Mouse (Mus musculus) embryonic facial prominence, embryonic 10.5 days (tissue): ENCODE data around the gene 4930407I10Rik. TPM values are rescaled to one million over a fixed set of nuclear protein-coding genes. Genes with fewer than 3 reads are reported as not detected.
A peak's percentile ranks its signal among the peaks of the same experiment; 100 is the strongest.

Experiments
- DNase-seq: peaks from one replicate; pipeline ENCODE4 v3.0.0-alpha.2; 2017; ENCODE audit warnings: low spot score
- H3K27ac ChIP-seq: fragments of 300-500 bp; sonication (generic); replicated peaks from 2 replicates; pipeline ENCODE4 v1.5.1; 2016; ENCODE audit warnings: mild to moderate bottlenecking
- H3K27me3 ChIP-seq: fragments of 300-500 bp; sonication (generic); replicated peaks from 2 replicates; pipeline ENCODE4 v1.6.1; 2016; ENCODE audit warnings: low read depth, mild to moderate bottlenecking; ENCODE audit not compliant: poor library complexity, severe bottlenecking
- H3K36me3 ChIP-seq: fragments of 300-500 bp; sonication (generic); replicated peaks from 2 replicates; pipeline ENCODE4 v1.6.1; 2016; ENCODE audit warnings: mild to moderate bottlenecking, moderate library complexity
- H3K4me1 ChIP-seq: fragments of 300-500 bp; sonication (generic); 2 replicates; pipeline ENCODE4 v1.6.1; 2016
- H3K4me3 ChIP-seq: fragments of 300-500 bp; sonication (generic); 2 replicates; pipeline ENCODE4 v1.5.1; 2016; ENCODE audit warnings: mild to moderate bottlenecking, moderate library complexity
- H3K9me3 ChIP-seq: fragments of 300-500 bp; sonication (generic); 2 replicates; pipeline ENCODE4 v1.6.1; 2016; ENCODE audit warnings: mild to moderate bottlenecking
- WGBS: fragments of 180-500 bp; shearing (Covaris S2); methylation state at CpG from one replicate; pipeline ENCODE4 v1.1.7; 2016; 5-methylcytosine and 5-hydroxymethylcytosine counted together
- polyA plus RNA-seq: library from polyadenylated mRNA; unstranded; fragments of >200 nt; fragmentation: Nextera tagmentation; extraction: Ambion mirVana; gene quantifications from 2 replicates; pipeline ENCODE4 v1.2.1, GENCODE M21; 2016

4930407I10Rik gene
- polyA plus RNA-seq, result not detected in 2 replicates

DNA sequence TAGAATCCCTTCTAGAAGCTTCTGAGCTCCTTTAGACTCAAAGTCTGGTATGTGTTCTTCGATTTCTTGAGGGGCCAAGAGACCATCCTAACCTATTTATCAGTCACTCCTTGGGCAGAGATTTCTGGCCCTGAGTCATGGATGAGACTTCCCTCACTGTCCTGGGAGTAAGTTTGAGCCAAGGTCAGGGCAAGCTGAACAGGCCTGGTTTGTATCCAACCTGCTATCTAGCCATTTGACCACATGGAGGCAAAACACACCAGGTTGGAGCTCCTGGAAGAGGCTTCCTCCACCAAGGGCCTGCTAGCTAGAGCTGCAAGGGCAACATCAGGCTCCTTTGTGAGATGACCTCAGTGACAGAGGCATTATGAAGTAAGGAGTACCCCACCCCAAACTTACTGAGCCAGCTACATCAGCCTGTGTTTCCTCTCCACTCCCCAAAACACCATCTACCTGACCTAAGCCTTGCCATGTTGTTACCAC is at the start of gene 4930407I10Rik:
Gene 4930407I10Rik (plus strand): TSS at position 433 of the 483 bp plus-strand sequence.
- no peak for DNase-seq
- no peak within 1 kb of the TSS for H3K27ac ChIP-seq
- H3K9me3 ChIP-seq, result no peaks in the 10 kb centered on the region
- 88% methylated on average over 1 of the region's 1 CpGs for WGBS
- H3K36me3 ChIP-seq, result no peaks in the 10 kb centered on the region
- H3K4me1 ChIP-seq, result peaks cover 5% of the 10 kb centered on the region
- H3K4me3 ChIP-seq, result no peak within 1 kb of the TSS
- H3K27me3 ChIP-seq, result peaks cover 24% of the 10 kb centered on the region

DNA sequence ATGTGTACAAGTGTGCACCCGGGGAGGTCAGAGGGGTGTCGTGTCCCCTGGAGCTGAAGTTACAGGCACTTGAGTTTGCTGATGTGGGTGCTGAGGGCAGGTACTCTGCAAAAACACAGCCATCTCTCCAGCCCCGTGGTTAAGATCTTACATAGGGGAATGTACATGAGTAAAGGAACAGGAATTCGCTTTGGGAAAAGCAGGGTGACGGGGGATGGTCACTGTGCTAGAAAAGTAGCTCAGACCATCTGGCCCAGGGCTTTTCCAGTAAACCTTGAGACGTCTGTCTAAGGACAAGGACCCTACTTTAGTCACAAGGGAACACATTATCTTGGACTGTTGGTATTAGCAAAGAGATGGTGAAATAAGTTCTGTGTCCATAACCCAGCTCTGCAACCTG is 47.0 kb upstream of the 4930407I10Rik start:
- Histone ChIP-seq H3K4me3 (no peak overlapping the region), H3K27me3 (no peaks in the 10 kb centered on the region), H3K9me3 (no peaks in the 10 kb centered on the region), H3K27ac (no peak overlapping the region), H3K36me3 (peaks cover 13% of the 10 kb centered on the region), H3K4me1 (peaks cover 27% of the 10 kb centered on the region)
- DNase-seq, result no peak
- WGBS, result 89% methylated on average over 6 of the region's 6 CpGs

DNA sequence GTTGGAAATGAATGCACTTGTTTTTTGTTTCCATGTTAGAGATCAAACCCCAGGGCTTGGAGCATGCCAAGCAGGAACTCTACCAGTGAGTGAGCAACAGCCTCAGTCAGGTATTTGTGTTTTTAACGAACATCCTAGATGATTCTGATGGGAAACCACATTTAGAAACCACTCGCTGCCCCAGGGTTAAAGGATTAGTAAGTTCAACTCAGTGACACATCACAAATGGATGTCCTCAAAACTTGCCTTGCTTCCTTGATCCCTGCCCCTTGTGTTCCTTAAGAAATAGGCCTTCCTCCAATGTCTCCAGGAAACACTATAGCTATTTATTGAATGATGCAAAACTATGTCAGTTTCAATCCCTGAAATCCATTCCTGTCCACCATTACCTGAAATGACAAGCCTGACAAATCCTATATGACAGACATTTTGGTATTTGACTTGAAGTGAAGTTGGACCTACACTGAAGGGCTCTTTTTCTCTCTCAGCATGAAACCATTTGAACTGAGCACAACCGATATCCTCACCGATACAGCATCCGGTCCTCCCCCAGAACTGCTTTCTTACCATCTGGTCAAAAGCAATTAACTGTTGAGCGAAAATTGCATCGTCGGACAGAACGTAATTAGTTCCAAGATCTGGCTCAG is 44.1 kb upstream of the 4930407I10Rik start:
- WGBS, result 19% methylated on average over 9 of the region's 9 CpGs
- DNase-seq, result no peak
- H3K27me3 ChIP-seq, result no peaks in the 10 kb centered on the region
- peaks cover 17% of the 10 kb centered on the region for H3K36me3 ChIP-seq
- 0 out of 2 replicates have a peak overlapping the region, but pooled peaks have one; percentile 89 for H3K27ac ChIP-seq
- H3K4me3 ChIP-seq, result peak overlapping the region; percentile 98
- no peaks in the 10 kb centered on the region for H3K9me3 ChIP-seq
- H3K4me1 ChIP-seq, result peaks cover 29% of the 10 kb centered on the region

DNA sequence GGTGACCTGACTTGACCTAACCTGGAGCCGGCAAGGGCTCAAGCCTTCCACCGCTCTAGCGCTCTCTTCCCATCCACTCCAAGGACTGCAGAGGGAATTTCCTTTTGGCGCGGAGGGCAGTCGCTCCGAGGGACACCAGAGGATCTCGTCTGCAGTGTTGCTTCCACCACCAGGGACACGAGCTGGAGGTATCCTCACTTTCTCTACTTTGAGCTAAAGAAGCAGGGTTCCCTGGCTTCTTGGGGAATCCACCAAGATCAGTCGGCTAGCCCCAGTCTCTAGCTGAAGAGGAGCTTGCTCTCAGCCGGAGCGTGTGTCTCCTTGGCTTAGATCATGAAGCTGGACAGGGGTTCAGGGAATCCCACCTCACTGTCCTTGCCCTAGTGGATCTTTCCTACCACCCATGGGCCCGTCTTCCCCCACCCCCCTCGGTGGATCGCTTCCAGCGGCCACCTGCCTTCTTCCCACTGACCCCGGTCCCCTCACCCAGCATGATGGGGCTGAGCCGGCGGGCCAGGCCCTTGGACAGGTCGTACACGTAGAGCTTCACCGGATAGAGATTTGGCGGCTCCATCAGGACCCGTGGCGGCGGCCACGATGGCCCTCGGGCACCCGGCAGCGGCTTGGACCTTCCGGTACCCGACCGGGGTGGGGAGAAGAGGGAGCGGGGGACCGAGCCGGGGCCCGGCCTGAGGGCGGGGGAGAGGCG is 43.4 kb upstream of the 4930407I10Rik start:
- H3K4me3 ChIP-seq, result peak overlapping the region; percentile 98
- no peaks in the 10 kb centered on the region for H3K9me3 ChIP-seq
- H3K36me3 ChIP-seq, result peaks cover 23% of the 10 kb centered on the region
- H3K27me3 ChIP-seq, result no peaks in the 10 kb centered on the region
- WGBS, result under 1% methylated on average over 39 of the region's 39 CpGs
- H3K4me1 ChIP-seq, result peaks cover 29% of the 10 kb centered on the region
- DNase-seq, result peak; percentile 49
- peak overlapping the region; percentile 89 for H3K27ac ChIP-seq

DNA sequence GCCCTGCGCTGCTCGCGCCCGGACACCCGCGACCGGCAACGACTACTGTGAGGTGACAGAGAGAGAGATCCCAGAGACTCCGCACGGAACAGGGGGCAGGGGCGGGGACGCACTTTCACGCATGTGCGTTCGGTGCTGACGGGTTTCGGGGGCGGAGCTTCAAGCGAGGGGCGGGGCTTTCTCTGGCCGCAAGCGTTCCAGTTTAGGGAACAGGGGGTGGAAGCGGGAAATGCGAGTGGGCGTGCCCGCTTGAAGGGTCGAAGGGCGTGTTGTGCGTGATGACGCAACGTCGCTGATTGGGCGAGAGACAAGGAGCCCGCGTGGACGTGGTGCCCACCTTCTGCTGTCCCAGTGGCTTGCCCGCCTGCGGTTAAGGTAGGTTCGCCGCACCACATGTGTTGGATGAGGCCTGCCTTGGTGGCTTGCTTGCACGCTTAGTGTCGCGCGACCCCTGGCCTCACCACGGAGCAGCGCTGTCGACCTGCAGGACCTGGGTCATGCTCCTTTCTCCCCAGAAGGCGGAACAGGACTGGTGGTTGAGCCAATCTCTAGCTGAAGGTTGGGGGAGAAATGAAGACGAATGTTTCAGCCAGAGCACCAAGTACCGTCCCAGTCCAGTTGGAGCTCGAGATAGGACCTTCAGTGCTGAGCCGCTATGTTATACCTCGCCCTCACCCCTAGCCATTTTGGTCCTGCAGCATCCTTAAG is 42.7 kb upstream of the 4930407I10Rik start:
- DNase-seq, result peak; percentile 99
- Histone ChIP-seq H3K4me3 (peak overlapping the region; percentile 98), H3K4me1 (peaks cover 23% of the 10 kb centered on the region), H3K36me3 (peaks cover 30% of the 10 kb centered on the region), H3K27ac (peak overlapping the region; percentile 89), H3K27me3 (no peaks in the 10 kb centered on the region), H3K9me3 (no peaks in the 10 kb centered on the region)
- under 1% methylated on average over 53 of the region's 53 CpGs for WGBS

DNA sequence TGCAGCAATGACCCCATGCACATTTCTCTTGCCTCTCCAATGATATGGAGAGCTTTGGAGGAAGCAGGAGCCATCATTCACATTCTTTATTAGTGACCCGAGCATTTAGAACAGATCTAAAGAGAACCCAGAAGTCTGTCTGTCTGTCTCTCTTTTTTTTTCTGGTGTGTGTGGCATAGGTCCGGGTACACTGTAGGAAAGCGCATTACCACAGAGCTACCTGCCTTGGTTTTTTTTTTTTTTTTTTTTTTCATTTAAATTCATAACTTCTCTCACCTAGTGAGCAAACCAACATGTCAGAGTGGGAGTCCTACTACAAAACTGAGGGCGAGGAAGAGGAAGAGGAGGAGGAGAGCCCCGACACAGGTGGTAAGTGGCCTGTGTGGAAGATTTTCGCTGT is 42.1 kb upstream of the 4930407I10Rik start:
- 22% methylated on average over 6 of the region's 6 CpGs for WGBS
- H3K4me3 ChIP-seq, result peak overlapping the region; percentile 98
- no peaks in the 10 kb centered on the region for H3K27me3 ChIP-seq
- DNase-seq, result no peak
- H3K4me1 ChIP-seq, result peaks cover 23% of the 10 kb centered on the region
- peaks cover 35% of the 10 kb centered on the region for H3K36me3 ChIP-seq
- no peaks in the 10 kb centered on the region for H3K9me3 ChIP-seq
- H3K27ac ChIP-seq, result peak overlapping the region; percentile 89

DNA sequence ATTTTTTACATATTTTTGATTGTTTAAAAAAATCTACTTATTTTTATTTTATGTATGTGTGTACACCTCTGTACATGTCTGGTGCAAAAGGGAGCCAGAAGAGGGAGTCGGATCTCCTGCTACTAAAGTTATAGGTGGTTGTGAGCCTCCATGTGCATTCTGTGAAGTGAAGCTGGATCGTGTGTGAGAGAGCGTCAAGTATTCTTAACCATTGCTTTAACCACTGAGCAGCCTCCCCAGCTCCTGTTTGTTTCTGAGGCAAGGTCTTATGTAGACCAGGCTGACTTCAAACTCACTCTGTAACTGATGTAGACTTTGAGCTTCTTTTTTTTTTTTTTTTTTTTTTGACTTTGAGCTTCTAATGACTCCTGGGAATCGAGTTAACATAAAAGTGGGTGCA is 41.5 kb upstream of the 4930407I10Rik start:
- DNase-seq, result no peak
- no peaks in the 10 kb centered on the region for H3K9me3 ChIP-seq
- H3K27me3 ChIP-seq, result no peaks in the 10 kb centered on the region
- H3K4me1 ChIP-seq, result peaks cover 23% of the 10 kb centered on the region
- peaks cover 38% of the 10 kb centered on the region for H3K36me3 ChIP-seq
- H3K27ac ChIP-seq, result no peak overlapping the region
- 82% methylated on average over 4 of the region's 4 CpGs for WGBS
- H3K4me3 ChIP-seq, result peak overlapping the region; percentile 98; the same call in 1 of the 2 replicates

DNA sequence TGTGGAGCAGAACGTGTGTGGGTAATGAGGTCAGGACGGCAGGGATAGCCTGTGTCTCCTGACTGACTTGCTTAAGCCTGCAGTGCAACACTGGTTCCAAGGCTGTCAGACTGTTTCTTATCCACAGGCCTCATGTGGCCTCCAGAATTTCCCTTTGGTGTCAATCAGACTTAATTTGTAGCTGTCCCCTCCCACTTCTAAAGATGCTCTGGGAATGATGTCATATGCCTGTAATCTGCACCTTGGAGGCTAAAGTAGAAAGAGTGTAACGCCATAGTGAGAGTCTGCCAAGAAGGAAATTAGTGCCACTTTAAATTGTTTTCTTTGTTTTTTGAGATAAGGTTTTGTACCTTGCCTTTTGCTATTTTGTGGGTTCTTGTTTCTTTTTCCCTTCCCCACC is 39.7 kb upstream of the 4930407I10Rik start:
- Histone ChIP-seq H3K9me3 (no peaks in the 10 kb centered on the region), H3K27ac (no peak overlapping the region), H3K4me3 (no peak overlapping the region), H3K4me1 (peaks cover 23% of the 10 kb centered on the region), H3K27me3 (no peaks in the 10 kb centered on the region), H3K36me3 (peaks cover 56% of the 10 kb centered on the region)
- no peak for DNase-seq
- 76% methylated on average over 3 of the region's 3 CpGs for WGBS

DNA sequence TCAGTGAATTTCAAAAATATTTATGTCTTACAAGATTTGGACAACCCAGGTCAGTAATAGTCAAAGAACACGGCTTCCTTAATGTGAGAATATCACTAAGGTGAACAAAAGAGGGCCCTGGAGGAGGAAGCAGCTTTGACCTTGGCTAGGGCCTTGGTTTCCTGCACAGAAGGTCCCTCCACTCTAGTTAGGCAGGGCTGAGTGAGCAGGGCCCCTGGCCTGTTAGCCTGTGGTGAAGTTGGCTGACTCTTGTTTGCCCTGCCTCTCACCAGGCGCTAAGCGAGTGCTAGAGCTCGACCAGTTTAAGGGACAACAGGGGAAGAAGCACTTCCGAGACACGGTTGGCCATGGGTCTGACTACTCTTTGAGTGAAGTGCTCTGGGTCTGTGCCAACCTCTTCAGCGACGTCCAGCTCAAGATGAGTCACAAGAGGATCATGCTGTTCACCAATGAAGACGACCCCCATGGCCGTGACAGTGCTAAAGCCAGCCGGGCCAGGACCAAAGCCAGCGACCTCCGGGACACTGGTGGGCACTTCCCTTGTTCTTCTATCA is 36.3 kb upstream of the 4930407I10Rik start:
- no peaks in the 10 kb centered on the region for H3K27me3 ChIP-seq
- WGBS, result 88% methylated on average over 13 of the region's 13 CpGs
- peaks cover 89% of the 10 kb centered on the region for H3K36me3 ChIP-seq
- H3K4me3 ChIP-seq, result no peak overlapping the region
- no peak overlapping the region for H3K27ac ChIP-seq
- DNase-seq, result no peak
- no peaks in the 10 kb centered on the region for H3K9me3 ChIP-seq
- no peaks in the 10 kb centered on the region for H3K4me1 ChIP-seq

DNA sequence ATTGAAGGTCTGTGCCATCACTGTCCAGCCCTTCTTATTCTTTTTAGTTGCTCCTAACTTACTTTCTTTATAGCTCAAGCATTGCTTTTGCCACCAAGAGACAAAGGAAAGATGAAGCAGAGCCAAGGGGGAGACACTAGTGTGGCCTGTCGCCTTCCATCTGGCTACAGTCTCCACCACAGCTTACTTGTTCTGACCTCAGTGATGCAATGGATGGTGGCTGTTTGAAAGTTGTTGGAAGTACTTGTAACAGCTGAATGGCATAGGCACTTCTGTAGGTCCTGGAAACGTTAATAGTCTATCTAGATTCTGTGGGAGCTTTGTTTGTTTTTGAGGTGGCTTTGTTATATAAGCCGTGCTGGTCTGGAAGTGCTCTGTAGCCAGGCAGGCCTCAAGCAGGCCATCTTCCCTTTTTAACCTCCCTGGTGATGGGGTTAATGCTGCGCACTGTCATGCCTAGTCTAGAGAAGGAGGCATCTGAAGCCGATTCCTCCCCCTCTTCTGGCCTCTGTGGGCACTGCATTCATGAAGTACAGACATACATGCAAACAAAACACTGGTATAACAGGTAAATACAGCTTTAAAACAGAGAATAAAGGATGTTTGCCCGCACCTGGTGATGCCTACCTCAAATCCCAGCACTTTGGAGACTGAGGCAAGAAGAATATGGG is 34.9 kb upstream of the 4930407I10Rik start:
- Histone ChIP-seq H3K27me3 (no peaks in the 10 kb centered on the region), H3K36me3 (peaks cover 99% of the 10 kb centered on the region)
- no peak for DNase-seq

DNA sequence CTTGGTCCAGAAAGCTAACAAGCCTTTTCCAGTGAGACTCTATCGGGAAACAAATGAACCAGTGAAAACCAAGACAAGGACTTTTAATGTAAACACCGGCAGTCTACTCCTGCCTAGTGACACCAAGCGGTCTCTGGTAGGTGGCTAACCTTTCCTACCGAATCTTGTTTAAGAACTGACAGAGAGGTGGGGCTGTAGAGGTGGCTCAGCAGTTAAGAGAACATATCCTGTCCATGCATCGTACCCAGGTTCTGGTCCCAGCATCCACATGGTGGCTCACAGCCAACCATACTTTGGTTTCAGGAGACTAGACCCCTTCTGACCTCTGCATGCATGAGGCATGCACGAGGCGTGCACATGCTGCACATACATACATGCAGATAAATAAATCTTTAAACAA is 31.7 kb upstream of the 4930407I10Rik start:
- no peaks in the 10 kb centered on the region for H3K9me3 ChIP-seq
- H3K4me3 ChIP-seq, result no peak overlapping the region
- no peak for DNase-seq
- H3K27ac ChIP-seq, result no peak overlapping the region
- H3K4me1 ChIP-seq, result no peaks in the 10 kb centered on the region
- no peaks in the 10 kb centered on the region for H3K27me3 ChIP-seq
- WGBS, result 94% methylated on average over 7 of the region's 7 CpGs
- H3K36me3 ChIP-seq, result peaks cover 100% of the 10 kb centered on the region

More for the DNA sequence above, 34.9 kb upstream of the 4930407I10Rik start:
- WGBS, result 90% methylated on average over 6 of the region's 6 CpGs
- Histone ChIP-seq H3K27ac (no peak overlapping the region), H3K9me3 (no peaks in the 10 kb centered on the region), H3K4me3 (no peak overlapping the region), H3K4me1 (no peaks in the 10 kb centered on the region)

DNA sequence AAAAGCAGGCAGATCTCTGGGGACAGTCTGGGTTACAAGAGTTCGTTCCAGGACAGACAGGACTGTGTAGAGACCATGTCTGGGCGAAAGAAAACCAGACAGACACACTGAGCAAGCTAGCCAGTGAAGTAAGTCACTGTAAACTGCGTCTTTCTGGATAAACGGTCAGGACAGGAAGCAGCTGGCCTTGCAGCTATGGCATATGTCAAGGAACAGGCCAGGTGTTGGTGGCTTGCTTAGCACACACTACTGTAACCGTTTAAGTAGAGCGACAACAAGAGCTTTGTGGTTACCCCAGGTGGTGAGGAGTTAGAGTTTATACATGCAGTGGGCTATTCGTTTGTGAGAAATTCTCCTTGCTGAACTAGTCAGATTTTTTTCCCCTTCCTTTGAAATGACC is 31.2 kb upstream of the 4930407I10Rik start:
- Histone ChIP-seq H3K4me1 (no peaks in the 10 kb centered on the region), H3K4me3 (no peak overlapping the region), H3K36me3 (peaks cover 99% of the 10 kb centered on the region), H3K9me3 (no peaks in the 10 kb centered on the region), H3K27ac (no peak overlapping the region), H3K27me3 (no peaks in the 10 kb centered on the region)
- no peak for DNase-seq
- WGBS, result 91% methylated on average over 7 of the region's 7 CpGs
